Mouse (Mus musculus) right cerebral cortex, postnatal 10 days (tissue): ENCODE data around the gene Npcd.
A peak's percentile ranks its signal among the peaks of the same experiment; 100 is the strongest.

Experiments used
- DNase-seq, 2 experiments: peaks; one replicate each; pipeline ENCODE4 v3.0.0; 2021; ENCODE audit warnings: low spot score in 2 of 2

The Npcd gene

GRCm38 (mm10) chr15:79766586-79767071 is 67.4 kb downstream of the Npcd start:
- DNase-seq: peak; percentile 50 to 67

- peak in 1 of 2 experiments; percentile 20 for DNase-seq
Observed at GRCm38 (mm10) chr15:79766168-79766567, 67.9 kb downstream of the Npcd start.

GRCm38 (mm10) chr15:79765361-79765760 is 68.7 kb downstream of the Npcd start:
- peak; percentile 51 to 59 for DNase-seq

GRCm38 (mm10) chr15:79764539-79765267 is 69.3 kb downstream of the Npcd start:
- DNase-seq: peak; percentile 57 to 72

- DNase-seq: peak; percentile 41 to 43
Observed at GRCm38 (mm10) chr15:79763601-79764246, 70.3 kb downstream of the Npcd start.

- DNase-seq: peak in 1 of 2 experiments; percentile 20
Observed at GRCm38 (mm10) chr15:79763001-79763400, 71.0 kb downstream of the Npcd start.

GRCm38 (mm10) chr15:79760956-79761355 is 73.1 kb downstream of the Npcd start:
- DNase-seq: peak in 1 of 2 experiments; percentile 52

- DNase-seq: peak in 1 of 2 experiments; percentile 19
Observed at GRCm38 (mm10) chr15:79757118-79757517, 76.9 kb downstream of the Npcd start.

- DNase-seq: peak; percentile 64 to 72
Observed at GRCm38 (mm10) chr15:79755977-79756625, 77.9 kb downstream of the Npcd start.

GRCm38 (mm10) chr15:79755176-79755575 is 78.9 kb downstream of the Npcd start:
- no peak for DNase-seq

- DNase-seq: no peak
Observed at GRCm38 (mm10) chr15:79753873-79754272, 80.2 kb downstream of the Npcd start.

GRCm38 (mm10) chr15:79753420-79753752 is 80.7 kb downstream of the Npcd start:
- DNase-seq: peak in 1 of 2 experiments; percentile 32

GRCm38 (mm10) chr15:79752742-79753419 is 81.2 kb downstream of the Npcd start:
- peak; percentile 82 to 84 for DNase-seq

GRCm38 (mm10) chr15:79751772-79752171 is 82.3 kb downstream of the Npcd start:
- no peak for DNase-seq

GRCm38 (mm10) chr15:79750266-79750665 is 83.8 kb downstream of the Npcd start:
- no peak for DNase-seq

GRCm38 (mm10) chr15:79749162-79749561 is 84.9 kb downstream of the Npcd start:
- DNase-seq: no peak

GRCm38 (mm10) chr15:79747998-79748397 is 86.0 kb downstream of the Npcd start:
- peak in 1 of 2 experiments; percentile 35 for DNase-seq

GRCm38 (mm10) chr15:79745883-79746282 is 88.2 kb downstream of the Npcd start:
- DNase-seq: no peak

- DNase-seq: no peak
Observed at GRCm38 (mm10) chr15:79745312-79745711, 88.7 kb downstream of the Npcd start.

- DNase-seq: no peak
Observed at GRCm38 (mm10) chr15:79744742-79745141, 89.3 kb downstream of the Npcd start.

- no peak for DNase-seq
Observed at GRCm38 (mm10) chr15:79744001-79744400, 90.0 kb downstream of the Npcd start.

GRCm38 (mm10) chr15:79742706-79743023 is 91.4 kb downstream of the Npcd start:
- DNase-seq: no peak
